Mouse (Mus musculus): Measurements from ENCODE around the gene Syde2. TPM values are rescaled to one million over a fixed set of nuclear protein-coding genes. Genes with fewer than 3 reads are reported as not detected.

The Syde2 gene
- polyA plus RNA-seq, 1 experiment from 2014 or later: 2.4 TPM

DNA sequence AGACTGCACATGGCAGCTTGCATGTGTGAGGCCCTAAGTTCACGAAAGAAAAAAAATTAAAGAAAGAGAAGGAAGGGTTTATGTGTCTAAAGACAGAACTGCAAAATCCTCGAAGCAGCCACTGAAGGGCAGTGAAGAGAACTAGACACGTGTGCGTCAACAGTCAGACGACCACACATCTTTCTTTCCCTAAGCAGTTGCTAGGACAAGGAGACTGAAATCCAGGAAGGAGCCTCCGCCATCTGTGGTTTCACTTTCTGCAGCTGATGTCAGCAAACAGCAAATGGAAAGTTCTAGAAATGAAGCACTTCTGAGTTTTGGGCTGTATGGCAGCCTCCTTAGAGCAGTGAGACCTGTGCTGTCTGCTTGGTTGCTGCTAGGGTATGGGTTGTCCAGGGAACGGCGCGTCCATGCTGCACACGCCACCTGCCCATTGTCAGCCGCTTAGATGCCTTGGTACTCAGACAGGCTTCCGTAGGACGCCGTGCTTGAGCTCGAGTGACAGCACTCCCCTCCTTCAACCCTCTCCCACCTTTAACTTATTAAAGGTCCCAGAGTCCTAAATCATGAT lies 71.8 kb downstream of the Syde2 start:
- Histone ChIP-seq H3K9ac (ENCODE audit: low read depth, low read length) (no peak overlapping the region), H3K4me3 (ENCODE audit: low read depth, low read length) (no peak overlapping the region), H3K9me3 (ENCODE audit: control insufficient read depth, low read length) (no peaks in the 10 kb centered on the region), H3K27me3 (replicated peaks; ENCODE audit: control insufficient read depth, insufficient read depth, low read length) (no peaks in the 10 kb centered on the region), H3K27ac (replicated peaks; ENCODE audit: low read depth, low read length) (no peak overlapping the region), H3K36me3 (ENCODE audit: control insufficient read depth, insufficient read depth, low read length) (no peaks in the 10 kb centered on the region), H3K4me1 (ENCODE audit: control insufficient read depth, insufficient read depth, low read length) (no peaks in the 10 kb centered on the region; the same call in 1 of the 2 replicates), H3K4me2 (ENCODE audit: low read depth, low read length) (no peak overlapping the region)
- 73% methylated on average over 15 of the region's 15 CpGs for whole genome bisulfite sequencing
- ATAC-seq (ENCODE audit: low read depth) (no peak), DNase-seq (ENCODE audit: low spot score) (no peak)

DNA sequence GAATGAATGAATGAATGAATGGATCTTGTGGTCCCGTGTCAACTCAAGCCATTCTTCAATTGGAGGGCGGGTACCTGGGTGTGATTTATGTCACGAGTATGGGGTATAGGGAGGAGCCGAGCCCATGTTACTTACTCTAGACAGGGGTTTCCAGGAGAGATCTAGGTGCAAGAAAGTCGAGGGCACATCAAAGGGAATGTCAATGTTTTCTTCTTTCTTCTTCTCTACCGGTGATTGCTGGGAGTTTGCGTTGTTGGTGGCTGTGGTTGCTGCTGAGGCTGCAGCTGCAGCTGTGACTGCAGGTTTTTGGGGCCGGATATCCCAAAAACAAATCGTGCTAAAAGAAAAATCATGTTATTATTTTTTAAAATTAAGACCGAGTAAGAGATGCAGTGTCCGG lies 75.5 kb downstream of the Syde2 start:
- Histone ChIP-seq H3K4me2 (ENCODE audit: low read depth, low read length) (no peak overlapping the region), H3K4me1 (ENCODE audit: control insufficient read depth, insufficient read depth, low read length) (no peaks in the 10 kb centered on the region; the same call in 1 of the 2 replicates), H3K27me3 (replicated peaks; ENCODE audit: control insufficient read depth, insufficient read depth, low read length) (no peaks in the 10 kb centered on the region), H3K27ac (replicated peaks; ENCODE audit: low read depth, low read length) (no peak overlapping the region), H3K36me3 (ENCODE audit: control insufficient read depth, insufficient read depth, low read length) (no peaks in the 10 kb centered on the region), H3K9me3 (ENCODE audit: control insufficient read depth, low read length) (no peaks in the 10 kb centered on the region), H3K9ac (ENCODE audit: low read depth, low read length) (no peak overlapping the region), H3K4me3 (ENCODE audit: low read depth, low read length) (no peak overlapping the region)
- ATAC-seq (ENCODE audit: low read depth) (no peak), DNase-seq (ENCODE audit: low spot score) (no peak)
- WGBS: 89% methylated on average over 11 of the region's 11 CpGs

DNA sequence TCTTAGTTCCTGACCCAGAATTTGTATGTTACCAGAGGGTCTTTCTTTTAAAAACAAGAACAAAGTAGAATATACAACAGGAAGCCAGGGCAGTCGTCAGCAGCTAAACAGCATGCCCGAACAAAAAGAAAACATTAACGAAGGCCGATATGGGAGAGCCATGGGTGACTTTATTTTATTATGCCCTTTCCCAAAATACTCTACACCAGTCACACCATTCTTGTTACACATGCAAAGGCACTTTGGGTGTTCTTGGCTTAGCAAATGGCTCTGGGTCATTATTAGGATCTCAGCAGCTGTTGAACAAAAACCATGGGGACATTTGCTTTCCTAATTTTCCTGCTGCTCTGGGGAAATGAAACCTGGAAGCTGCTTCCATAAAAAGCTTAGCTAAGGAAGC lies 81.6 kb downstream of the Syde2 start:
- no peaks in the 10 kb centered on the region for H3K27me3 ChIP-seq (replicated peaks; ENCODE audit: control insufficient read depth, insufficient read depth, low read length)
- H3K4me1 ChIP-seq (ENCODE audit: control insufficient read depth, insufficient read depth, low read length): no peaks in the 10 kb centered on the region
- no peaks in the 10 kb centered on the region for H3K9me3 ChIP-seq (ENCODE audit: control insufficient read depth, low read length)
- no peak overlapping the region for H3K4me2 ChIP-seq (ENCODE audit: low read depth, low read length)
- DNase-seq (ENCODE audit: low spot score) (no peak), ATAC-seq (ENCODE audit: low read depth) (no peak)
- H3K36me3 ChIP-seq (ENCODE audit: control insufficient read depth, insufficient read depth, low read length): no peaks in the 10 kb centered on the region
- H3K9ac ChIP-seq (ENCODE audit: low read depth, low read length): no peak overlapping the region
- WGBS: 73% methylated on average over 4 of the region's 4 CpGs
- no peak overlapping the region for H3K4me3 ChIP-seq (ENCODE audit: low read depth, low read length)
- no peak overlapping the region for H3K27ac ChIP-seq (replicated peaks; ENCODE audit: low read depth, low read length)

Other genes with a start within 250 kb of the Syde2 start
- gene Ddah1, start 229.2 kb upstream of the Syde2 start, polyA plus RNA-seq (2014; fragmentation: Nextera tagmentation; extraction: Ambion mirVana): 50.9 and 56.0 TPM in 2 replicates
- 52.1 and 54.8 TPM in 2 replicates for gene Bcl10, start 65.1 kb upstream of the Syde2 start, polyA plus RNA-seq (2014; fragmentation: Nextera tagmentation; extraction: Ambion mirVana)
- gene 2410004B18Rik, start 49.9 kb upstream of the Syde2 start, polyA plus RNA-seq (2014; fragmentation: Nextera tagmentation; extraction: Ambion mirVana): 47.3 and 48.9 TPM in 2 replicates
- gene Wdr63, start 120.3 kb downstream of the Syde2 start, polyA plus RNA-seq (2014; fragmentation: Nextera tagmentation; extraction: Ambion mirVana): 0.97 and 2.3 TPM in 2 replicates
- gene Mcoln3, start 129.6 kb downstream of the Syde2 start, polyA plus RNA-seq (2014; fragmentation: Nextera tagmentation; extraction: Ambion mirVana): 7.1 and 7.9 TPM in 2 replicates
- 0.97 and 1.6 TPM in 2 replicates for gene Mcoln2, start 162.0 kb downstream of the Syde2 start, polyA plus RNA-seq (2014; fragmentation: Nextera tagmentation; extraction: Ambion mirVana)
- 2.5 and 5.0 TPM in 2 replicates for gene Lpar3, start 233.1 kb downstream of the Syde2 start, polyA plus RNA-seq (2014; fragmentation: Nextera tagmentation; extraction: Ambion mirVana)

Measured in embryonic facial prominence, embryonic 14.5 days (tissue).